Mouse (Mus musculus): ENCODE results near the gene Rp2. TPM values are rescaled to one million over a fixed set of nuclear protein-coding genes. Genes with fewer than 3 reads are reported as not detected.

The Rp2 gene
- total RNA-seq, 2 experiments from 2014 or later, result 5.8 to 7.5 TPM

- no peak for DNase-seq (ENCODE audit: low spot score)
These were observed 55.3 kb downstream of the Rp2 start for GRCm38 (mm10) chrX:20419536-20419935.

GRCm38 (mm10) chrX:20425140-20425838 is 61.0 kb downstream of the Rp2 start, which contains the start of gene Jade3:
TSS of gene Jade3 (plus strand) at chrX:20425688.
- peak; percentile 36 for DNase-seq (ENCODE audit: low spot score)

GRCm38 (mm10) chrX:20425839-20426449 is 61.7 kb downstream of the Rp2 start:
- no peak for DNase-seq (ENCODE audit: low spot score)

Other genes with a start within 250 kb of the Rp2 start
- gene Slc9a7, start 72.7 kb upstream of the Rp2 start, total RNA-seq (2021), result 1 to 10 TPM; 9.0 to 9.1 TPM
- gene Jade3, start 61.2 kb downstream of the Rp2 start, total RNA-seq (2021), result under 1 TPM; 0.43 TPM
- gene Rgn, start 185.3 kb downstream of the Rp2 start, total RNA-seq (2021), result under 1 TPM in 1 of 2 experiments, not detected in 1; 0.31 TPM

All from gastrocnemius, adult 18-20 months (tissue).